Mouse (Mus musculus) 3T3-L1 (cell line): ENCODE measurements around the gene Usp46.
A peak's percentile ranks its signal among the peaks of the same experiment; 100 is the strongest.

Experiments used
- DNase-seq: peaks from one replicate; pipeline ENCODE4 v3.0.0-alpha.2; 2015; ENCODE audit warnings: low read depth, low spot score

Gene Usp46

DNA sequence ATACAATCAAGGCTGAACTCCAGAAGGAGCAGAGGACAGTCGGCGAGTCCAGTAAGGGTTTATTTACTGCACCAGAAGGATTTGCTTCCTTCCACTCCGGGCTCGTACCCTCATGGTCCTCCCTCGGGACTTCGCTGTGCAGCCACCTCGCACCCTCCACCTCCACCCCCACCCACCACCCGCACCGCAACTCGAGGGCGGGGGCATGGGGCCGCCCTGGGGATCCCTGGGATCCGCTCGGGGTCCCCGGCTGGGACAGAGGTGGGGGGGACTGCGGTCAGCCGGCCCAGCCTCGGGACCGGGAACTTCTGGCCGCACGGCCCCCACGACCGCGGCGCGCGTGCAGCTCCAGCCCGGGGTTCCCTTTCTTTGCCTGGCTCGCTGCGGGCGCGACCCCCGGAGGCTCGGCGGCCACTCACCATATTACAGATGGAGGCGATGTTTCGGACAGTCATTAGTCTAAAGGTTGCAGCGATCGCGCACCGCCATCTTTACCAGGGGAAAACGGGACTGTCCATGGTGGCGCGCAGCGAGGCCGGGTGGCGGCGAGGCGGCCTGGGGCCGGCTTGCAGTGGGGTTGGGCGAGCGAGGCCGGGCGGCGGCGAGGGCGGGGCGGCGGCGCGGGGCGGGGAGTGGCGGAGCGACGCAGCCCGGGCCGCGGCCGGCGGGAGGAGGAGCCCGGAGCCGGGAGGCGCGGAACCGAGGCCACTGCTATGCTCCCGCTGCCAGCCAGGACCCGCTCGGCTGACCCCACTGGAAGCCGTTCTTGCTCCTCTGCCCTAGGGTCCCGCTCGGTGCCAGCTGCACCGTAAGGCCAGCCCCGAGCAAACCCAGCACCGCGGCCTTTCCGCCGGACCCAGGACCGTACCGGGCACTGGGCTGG is at the start of gene Usp46:
Gene Usp46 (minus strand): TSS at position 601 of the 883 bp plus-strand sequence.
- peak; percentile 76 for DNase-seq

DNA sequence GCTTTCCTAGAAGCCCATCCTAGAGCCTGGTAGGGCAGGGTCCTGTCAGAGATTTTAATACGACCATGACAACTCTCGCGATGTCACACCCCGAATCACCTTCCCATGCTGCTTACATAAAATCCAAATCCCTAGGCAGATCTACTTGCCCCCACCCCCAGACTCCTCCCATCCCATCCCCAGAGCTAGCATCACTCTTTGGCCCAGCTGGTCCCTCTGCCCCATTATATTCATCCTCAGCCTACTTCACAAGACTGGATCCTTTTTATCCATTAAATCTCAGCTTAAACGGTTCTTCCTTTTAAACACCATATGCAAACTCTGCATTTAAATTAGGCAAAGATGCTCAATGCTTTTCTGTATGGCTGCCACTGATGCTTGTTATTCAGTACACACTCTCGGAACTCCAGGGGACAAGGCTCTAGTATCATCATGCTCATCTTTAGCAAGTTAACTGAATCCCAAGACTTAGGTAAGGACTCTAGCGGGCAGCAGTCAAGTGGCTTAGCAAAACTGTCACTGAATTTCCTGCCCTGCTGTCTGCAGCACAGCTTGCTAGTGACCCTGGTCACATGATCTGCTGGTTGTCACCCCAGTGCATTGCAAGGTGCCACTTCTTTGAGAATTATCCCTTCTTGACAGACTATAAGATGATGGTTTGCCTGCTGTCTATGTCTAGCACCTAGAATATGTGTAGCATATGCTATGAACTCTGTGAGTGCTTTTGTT is 45.9 kb upstream of the Usp46 start:
- DNase-seq, result no peak

DNA sequence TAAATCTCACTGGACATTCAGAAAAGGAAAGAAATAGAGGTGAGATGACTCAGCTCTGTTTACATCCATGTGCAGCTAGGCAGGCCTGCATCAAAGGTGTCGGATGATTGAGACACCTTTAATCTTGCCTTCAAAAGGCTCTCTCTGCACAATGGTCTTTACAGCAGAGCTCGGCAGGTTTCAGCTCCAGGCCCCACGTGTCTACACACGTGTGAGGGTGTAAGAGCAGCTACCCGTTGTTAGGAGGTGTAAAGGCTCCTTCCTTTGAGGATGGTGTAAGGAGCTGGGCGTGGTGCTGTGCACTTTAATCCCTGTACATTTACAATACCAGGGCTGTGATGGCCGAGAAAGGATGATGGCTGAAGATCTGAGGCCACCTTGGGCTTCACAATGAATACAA is 37.2 kb upstream of the Usp46 start:
- peak; percentile 24 for DNase-seq

DNA sequence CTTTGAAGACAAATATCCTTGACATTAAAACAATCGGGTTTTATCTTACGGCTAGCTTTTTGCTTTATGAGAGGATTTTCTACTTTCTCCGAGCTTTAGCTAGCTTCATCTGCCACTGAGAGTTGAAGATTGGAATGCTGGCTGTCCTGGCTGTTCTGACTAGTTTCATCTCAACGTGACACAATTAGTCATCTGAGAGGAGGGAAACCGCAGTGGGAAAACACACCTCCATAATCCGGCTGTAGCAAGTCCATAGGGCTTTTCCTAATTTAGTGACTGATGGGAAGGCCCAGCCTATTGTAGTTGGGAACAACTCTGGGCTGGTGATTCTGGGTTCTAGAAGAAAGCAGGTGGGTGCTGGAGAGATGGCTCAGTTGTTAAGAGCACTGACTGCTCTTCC is 33.5 kb upstream of the Usp46 start:
- DNase-seq, result peak; percentile 10

DNA sequence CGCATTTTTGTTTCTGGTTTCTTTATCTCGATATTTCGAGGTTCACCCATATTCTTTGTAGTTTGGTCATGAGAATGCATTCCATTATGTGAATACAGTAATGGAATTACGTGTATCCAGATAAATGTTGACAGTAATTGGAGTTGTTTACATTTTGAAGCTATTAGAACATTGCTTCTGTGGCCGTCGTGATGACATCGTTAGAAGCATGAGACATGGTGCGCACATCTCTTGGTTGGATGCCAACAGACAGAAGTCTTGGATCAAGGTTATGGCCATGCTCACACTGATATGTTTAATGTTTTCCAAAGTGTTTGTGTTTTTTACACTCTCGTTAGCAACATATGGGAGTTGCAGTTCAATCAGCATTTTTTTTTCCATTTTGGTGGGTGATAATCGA is 30.8 kb upstream of the Usp46 start:
- DNase-seq, result peak; percentile 7

DNA sequence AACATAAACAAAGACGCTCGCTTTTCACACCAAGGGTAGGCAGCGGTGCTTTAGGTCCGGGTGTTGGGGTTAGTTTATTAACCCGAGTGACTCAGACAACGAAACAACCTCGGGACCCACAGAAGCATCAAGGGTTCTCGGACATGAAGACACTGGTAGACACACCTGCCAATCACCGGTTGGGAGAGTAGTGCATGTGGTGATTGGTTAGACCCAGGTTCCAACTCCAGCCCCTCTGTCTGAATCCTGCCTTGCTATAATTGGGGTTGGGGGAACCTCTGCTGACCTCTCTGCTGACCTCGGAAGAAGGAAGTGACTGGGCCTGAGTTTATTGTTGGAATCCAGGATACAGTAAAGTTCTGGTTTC is 29.6 kb upstream of the Usp46 start:
- DNase-seq, result peak; percentile 25

DNA sequence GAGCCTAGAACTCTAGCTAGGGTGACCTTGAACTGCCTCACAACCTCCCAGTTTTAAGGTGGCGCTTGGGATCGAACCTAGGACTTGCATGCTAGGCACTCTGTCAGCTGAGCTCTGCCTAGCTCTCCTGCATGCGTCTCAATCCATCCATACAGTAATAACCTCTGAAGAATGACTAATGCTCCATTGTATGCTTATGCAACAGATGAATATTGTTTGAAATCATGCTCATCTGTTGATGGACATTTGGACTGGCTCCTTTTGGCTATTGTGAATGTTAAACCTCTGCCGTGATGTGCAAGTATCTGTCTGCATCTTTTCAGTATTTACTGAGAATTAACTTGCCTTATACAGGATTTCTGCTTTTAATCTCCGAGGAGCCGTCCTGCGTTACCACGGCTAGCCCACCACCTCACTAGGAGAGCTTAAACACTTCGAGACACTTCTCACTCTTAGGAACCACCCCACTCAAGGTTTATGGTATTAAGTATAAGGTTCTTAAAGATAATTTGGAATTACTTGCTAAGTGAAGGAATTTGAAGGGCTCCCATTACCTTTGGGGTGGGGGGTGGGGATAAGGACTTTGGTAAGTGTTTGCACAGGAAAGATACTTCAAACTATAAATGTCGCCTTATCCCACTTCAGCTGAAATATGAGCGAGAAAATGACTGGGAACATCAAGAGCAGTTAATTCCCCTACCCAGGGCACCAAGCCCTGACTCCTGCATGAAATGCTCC is 29.1 kb upstream of the Usp46 start:
- DNase-seq, result peak; percentile 72

DNA sequence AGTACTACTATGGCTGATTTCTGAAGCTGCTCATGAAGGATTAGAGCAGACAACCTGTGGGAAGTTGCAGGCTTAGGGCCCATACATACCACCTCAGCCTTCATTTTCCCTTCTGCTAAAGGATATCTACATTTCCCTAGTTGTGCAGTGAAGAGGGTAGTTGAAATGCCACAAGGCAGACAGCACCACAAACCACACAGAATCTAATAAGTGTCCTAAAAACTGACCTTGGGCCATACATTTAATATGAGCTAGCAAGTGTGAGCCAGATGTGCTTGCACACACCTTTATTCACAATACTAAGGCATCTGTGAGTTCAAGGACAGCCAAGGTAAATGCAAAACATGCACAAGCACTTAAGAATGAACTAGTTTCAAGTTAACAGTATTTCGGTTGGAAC is 27.8 kb upstream of the Usp46 start:
- peak; percentile 24 for DNase-seq

DNA sequence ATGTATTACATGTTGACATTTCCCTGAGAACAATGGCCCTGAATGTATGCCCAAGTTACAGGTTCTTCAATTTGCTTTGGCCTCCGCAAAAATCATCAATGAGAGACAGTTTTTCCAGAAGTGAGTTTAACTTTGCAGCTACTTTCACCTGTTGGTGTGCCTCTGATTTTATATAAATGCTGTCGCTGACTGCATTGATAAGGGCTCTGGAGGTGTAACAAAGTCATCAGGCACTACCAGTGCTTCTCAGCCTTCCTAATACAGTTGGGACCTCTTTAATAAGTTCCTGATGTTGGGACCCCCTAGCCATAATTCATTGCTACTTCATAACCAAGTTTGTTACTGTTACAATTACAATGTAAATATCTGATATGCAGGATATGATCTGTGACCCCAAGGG is 27.4 kb upstream of the Usp46 start:
- peak; percentile 6 for DNase-seq

DNA sequence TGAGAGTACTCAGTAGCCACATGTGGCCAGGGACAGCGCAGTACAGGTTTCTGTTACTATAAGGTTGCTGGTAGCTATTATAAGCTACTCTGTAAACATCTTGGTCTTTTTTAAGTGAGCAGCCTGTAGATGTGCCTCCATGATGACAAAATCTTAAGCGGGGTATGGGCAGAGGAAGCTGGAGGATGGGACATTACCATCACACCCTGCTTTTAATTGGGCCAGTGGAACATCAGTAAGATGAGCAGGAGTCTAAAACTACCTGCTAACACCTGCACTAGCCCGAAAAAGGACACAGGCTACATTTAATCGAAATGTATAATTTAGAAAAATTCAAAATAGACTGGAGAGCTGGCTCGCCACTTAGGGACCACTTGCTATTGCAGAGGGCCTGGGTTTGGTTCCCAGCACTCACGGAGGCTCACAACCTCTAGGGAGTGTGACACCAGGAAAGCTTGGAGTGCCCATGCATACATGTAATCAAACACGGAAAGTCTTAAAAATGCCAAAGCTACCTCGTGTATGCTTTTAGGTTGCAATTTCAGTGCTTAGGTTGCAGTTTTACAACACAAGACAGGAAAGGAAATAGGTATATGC is 26.7 kb upstream of the Usp46 start:
- DNase-seq, result no peak

DNA sequence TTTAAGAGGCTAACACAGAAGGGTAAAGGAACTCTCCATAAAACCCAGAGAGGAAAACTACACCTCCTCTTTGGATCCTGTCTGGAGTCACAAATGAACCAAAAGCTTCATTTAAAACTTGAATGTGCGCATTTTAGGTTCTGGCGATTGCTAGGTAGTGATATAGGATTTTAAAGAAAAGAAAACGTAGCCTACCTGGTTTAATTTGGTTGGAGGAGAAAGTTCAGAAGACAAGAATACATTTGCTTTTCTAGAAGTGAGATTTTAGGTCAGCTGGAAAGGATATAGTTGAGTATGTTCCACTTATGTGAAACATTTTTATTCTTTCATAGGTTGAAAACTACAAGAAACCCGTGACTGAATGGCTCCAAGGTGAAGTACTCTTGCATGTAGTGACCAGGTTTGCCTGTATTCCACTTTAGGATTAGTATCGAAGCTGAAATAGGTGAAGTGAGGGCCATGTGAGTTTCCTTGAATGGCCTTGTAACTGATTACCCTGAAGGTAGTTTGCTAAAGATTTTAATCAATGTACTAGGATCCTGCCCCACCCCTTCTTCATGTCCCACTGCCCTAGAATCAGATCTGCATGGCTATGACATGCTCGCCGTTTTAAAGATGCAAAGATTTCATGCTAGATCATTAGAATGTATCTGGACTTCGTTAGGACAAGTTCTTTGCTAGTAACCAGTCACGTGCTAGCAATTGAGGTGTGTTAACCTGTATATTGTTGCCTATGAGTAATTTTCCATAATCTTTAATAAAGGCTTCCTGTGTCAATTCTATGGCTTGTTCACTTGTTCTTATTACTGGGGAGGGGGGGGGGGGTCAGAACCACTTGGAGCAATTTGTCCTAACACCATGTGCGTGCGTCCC is 25.6 kb upstream of the Usp46 start:
- peak; percentile 24 for DNase-seq

DNA sequence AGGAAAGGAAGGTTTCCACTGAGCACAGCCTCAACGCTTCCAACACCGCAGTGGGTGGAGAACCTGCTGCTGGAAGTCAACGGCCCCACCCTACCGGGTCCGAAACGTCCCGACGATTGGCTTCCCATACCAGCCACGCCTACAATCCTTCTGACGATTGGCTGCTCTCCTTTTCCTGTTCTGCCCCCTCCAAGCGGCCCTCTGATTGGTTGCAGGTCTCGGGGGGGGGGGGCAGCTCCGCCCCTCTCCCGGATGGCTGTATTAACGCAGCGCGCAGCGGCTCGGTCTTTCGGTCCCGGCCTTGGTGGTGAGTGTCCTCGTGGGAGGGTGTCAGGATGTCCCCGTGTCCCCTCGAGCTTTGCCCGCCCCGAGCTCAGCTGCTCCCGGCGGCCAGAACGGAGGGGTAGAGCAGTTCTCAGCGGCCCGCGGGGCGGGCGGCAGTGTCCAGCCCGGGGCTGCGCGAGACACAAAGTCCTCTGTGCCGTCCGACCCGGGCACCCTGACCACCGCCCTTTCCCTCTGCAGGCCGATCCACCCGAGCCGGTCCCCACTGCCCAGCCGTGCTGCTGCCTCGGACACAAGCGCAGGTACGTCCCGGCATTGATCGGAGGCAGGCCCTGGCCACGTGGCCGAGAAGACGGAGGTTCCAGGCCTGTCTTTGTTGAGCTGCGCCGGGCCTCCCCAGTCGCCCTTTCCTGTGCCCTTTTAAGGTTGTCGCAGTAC is 24.8 kb upstream of the Usp46 start:
- DNase-seq, result peak; percentile 100

DNA sequence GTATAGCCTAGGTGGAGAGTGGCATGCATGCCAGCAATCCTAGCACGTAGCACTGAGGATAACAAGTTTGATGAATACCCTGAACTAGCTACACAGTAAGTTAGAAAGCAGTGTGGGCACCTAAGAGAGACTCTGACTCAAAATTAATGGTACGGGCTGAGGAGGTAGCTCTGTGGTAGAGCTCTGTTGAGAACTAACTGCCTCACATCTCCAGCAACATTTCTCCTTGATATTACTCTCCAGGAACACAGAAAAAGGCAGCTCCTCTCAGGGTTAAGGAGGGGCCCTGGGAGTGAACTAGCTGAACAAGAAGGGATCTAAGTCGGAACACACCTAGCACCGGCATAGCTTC is 24.2 kb upstream of the Usp46 start:
- DNase-seq, result no peak

DNA sequence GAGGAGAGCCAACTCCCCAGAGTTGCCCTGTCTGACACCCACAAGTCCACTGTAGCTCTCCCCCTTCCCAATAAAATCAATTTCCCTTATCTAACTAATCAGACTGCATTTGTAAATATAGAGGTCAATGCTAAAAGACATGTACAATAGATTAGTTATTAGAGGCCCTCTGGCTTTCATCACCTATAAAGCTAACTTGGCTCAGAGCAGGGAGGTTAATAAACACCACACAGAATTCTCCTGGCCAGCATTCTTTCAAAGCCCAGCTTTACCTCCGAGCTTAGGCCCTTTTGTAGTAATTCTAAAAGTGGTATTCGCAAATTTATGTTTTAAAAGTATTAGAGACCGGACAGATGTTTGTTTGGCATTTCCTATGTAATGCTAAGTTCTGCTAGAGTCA is 21.4 kb upstream of the Usp46 start:
- no peak for DNase-seq

DNA sequence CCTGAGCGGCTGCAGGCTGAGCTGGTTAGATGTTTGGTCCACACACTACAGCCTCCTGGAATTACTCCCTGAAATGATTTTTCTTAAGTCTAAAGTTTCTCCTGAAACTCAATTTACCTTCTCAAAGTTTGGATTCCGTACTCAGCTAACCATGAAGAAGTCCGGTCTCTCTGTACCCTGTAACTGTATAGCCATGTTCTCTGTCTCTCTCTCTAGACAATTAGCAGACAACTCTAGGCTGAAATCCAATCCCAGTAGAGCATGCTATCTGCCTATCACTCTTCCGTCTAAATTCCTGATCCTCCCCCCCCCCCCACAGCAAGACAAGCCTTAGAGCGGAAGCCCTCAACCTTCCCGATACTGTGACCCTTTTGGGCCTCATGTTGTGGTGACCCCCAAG is 13.5 kb upstream of the Usp46 start:
- DNase-seq, result no peak

DNA sequence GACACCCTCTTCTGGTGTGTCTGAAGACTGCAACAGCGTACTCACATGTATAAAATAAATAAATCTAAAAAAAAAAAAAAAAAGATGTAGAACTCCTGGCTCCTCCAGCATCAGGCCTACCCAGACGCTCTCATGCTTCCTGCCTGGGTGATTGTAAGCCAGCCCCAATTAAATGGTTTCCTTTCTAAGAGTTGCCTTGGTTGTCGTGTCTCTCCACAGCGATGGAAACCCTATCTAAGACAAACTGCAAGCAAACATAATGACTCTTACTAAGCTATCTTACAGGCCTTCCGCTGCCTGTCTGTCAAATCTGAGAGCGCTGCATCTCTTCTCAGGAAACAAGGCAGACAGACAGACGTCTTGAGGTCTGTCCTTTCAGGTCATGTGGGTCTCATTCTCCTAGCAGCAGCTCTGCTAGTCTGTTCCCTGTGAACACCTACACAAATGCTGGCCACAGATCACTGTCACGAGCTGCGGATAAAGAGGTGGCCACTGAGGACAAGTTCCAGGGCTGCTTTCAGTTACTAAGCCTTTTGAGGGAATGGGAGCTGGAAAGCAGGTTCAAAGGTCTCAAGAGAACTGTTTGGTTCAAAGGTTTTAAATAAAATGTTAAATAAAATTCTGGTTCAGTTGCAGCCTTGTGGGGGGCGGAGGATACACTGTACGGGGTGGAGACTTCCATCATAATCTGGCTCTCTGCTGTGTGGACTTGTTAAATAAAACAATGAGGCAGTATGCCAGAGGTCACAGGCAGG is 10.8 kb upstream of the Usp46 start:
- DNase-seq, result no peak

DNA sequence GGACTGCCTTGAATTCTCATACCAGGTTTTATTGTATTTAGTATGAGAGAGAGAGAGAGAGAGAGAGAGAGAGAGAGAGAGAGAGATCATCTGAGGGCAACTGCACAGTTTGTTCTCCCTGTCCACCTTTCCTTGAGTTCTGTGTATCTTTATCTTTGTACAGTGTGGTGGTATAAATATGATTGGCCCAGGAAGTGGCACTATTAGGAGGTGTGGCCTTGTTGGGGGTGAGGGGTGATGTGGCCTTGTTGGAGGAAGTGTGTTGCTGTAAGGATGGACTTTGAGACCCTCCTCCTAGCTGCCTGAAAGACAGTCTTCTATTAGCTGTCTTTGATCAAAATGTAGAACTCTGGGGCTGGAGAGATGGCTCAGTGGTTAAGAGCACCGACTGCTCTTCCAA is 10.2 kb upstream of the Usp46 start:
- no peak for DNase-seq

DNA sequence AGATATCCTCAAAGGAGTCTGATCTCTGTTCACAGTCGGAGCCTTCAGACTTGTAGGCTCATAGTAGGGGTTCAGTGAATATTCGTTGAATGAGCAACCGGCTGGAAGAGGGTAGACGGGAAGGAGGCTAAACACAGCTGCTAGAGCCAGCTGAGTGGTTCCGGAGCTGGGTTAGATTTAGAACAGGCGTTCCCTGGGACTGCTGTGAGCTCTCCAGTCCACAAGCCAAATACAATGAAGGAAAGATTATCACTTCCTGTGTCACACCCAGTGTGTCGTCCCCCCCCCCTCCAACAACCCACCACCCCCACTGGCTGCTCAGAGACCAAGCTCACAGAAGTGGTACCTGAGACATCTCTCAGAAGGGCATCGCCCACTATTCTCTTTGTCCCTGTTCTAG is 9.7 kb upstream of the Usp46 start:
- no peak for DNase-seq

DNA sequence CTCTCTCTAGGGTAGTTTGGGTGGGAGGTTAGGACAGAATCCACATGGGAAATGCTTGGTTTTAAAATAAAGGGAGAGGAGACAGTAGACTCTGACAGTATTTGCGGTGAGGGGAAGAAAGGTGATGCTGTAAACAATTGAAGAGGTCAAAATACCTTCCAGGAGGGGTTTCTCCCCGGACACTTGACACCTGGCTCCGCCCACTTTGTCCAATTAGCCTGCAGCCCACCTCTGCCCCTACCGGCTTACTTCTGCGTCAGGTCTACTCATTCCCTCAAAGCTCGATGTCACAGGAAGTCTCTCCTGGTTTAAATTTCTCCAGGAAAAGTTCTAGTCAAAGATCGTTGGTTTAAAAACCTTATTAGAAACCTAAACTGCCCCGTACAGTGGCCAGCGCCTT is 8.5 kb upstream of the Usp46 start:
- DNase-seq, result no peak

DNA sequence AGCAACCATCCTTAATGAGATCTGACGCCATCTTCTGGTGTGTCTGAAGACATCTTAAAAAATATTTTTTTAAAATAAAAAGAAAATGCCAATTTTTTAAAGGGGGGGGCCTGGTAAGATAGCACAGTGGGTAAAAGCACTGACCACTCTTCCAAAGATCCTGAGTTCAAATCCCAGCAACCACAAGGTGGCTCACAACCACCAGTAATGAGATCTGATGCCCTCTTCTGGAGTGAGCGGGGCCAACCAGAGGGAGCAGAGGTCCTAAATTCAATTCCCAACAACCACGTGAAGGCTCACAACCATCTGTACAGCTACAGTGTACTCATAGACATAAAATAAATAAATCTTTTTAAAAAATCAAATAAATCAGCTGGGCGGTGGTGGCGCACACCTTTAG is 2.3 kb upstream of the Usp46 start:
- peak; percentile 34 for DNase-seq
